Mouse (Mus musculus): ENCODE results near the gene Gfpt1.

DNA sequence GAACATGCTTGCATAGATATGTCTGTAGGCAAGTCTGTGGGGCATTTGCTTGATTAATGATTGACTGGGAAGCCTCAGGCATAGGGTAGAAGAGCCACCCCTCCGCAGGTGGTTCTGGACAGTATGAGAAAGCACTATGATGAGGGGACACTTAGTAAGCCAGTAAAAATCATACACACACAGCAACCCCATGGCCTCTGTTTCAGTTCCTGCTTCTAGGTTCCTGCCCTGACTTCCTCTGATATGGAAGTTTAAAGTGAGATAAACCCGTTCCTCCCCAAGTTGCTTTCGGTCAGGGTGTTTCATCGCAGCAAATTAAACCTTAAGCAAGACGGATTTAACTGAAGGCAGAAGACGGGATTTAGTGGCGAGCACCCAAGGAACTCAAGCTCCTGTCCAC is 88.0 kb downstream of the Gfpt1 start:
- TF ChIP-seq CTCF (conservative IDR thresholded peaks at IDR 0.05; ENCODE audit: insufficient read depth, insufficient read length, low read depth, low read length), result no peak
- TF ChIP-seq POLR2A (IDR thresholded peaks at IDR 0.05; ENCODE audit: low read depth, low read length), result no peak

Data from kidney, adult 2 months (tissue).